Mouse (Mus musculus): ENCODE measurements around the gene Xpo1.

DNA sequence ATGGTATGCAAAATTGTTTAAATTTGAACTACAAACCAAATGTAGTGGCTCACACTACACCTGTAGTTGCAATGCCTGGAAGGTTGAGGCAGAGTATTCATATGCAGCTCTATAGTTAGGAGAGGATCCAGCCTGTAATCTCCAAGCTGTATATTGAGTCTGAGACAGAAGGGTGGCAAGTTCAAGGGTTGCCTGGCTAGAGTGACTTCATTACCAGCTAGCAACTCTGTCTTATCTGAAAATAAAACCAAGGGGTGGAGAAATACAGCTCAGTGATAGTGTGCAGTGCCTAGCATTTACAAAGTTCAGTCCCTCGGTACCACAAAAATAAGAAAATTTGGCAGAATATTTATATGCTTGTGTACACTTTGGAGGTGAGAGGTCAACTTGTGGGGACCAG is 4.3 kb downstream of the Xpo1 start:
- TF ChIP-seq POLR2A (IDR thresholded peaks at IDR 0.05; ENCODE audit: low read depth, low read length) (no peak), CTCF (IDR thresholded peaks at IDR 0.05; ENCODE audit: borderline replicate concordance, insufficient read depth, low read length) (no peak)
